Mouse (Mus musculus) yolk sac, embryonic 10.5 days (tissue): Measurements from ENCODE around the gene Slc16a4.

Experiments used
- DNase-seq: peaks from one replicate; pipeline ENCODE4 v3.0.0-alpha.2; 2017; ENCODE audit warnings: low spot score

The Slc16a4 gene

GRCm38 (mm10) chr3:107360341-107360740 lies 69.3 kb downstream of the Slc16a4 start:
- no peak for DNase-seq
